Mouse (Mus musculus) ES-Bruce4 (cell line): ENCODE data around the gene Nemp1. TPM values are rescaled to one million over a fixed set of nuclear protein-coding genes. Genes with fewer than 3 reads are reported as not detected.

Source experiments
- H3K27ac ChIP-seq: 2 replicates; pipeline ENCODE4 v1.5.1; 2012; ENCODE audit warnings: low read length, inconsistent platforms; ENCODE audit not compliant: insufficient read depth
- H3K27me3 ChIP-seq: 2 replicates; pipeline ENCODE4 v1.6.1; 2012; ENCODE audit warnings: mild to moderate bottlenecking, low read length, inconsistent platforms; ENCODE audit not compliant: control insufficient read depth, poor library complexity, insufficient read depth, severe bottlenecking
- H3K36me3 ChIP-seq: 2 replicates; pipeline ENCODE4 v1.6.1; 2012; ENCODE audit warnings: inconsistent platforms, mild to moderate bottlenecking, low read length, moderate library complexity; ENCODE audit not compliant: control insufficient read depth, poor library complexity, insufficient read depth, severe bottlenecking
- H3K4me1 ChIP-seq: one replicate; pipeline ENCODE4 v1.8.1; 2011; ENCODE audit warnings: low read length; ENCODE audit not compliant: control insufficient read depth, insufficient read depth
- H3K4me3 ChIP-seq: 2 replicates; pipeline ENCODE4 v1.5.1; 2011; ENCODE audit warnings: low read depth, mild to moderate bottlenecking, low read length
- H3K9ac ChIP-seq: 2 replicates; pipeline ENCODE4 v1.6.1; 2012; ENCODE audit warnings: low read depth, mild to moderate bottlenecking, inconsistent platforms; ENCODE audit not compliant: poor library complexity, severe bottlenecking
- H3K9me3 ChIP-seq: replicated peaks from 2 replicates; pipeline ENCODE4 v1.6.1; 2012; ENCODE audit warnings: mild to moderate bottlenecking, low read length, inconsistent platforms; ENCODE audit not compliant: control insufficient read depth, poor library complexity, insufficient read depth, severe bottlenecking
- CTCF ChIP-seq: IDR thresholded peaks from one replicate; pipeline ENCODE4 v1.8.1; 2011; ENCODE audit warnings: low read depth, low read length
- EP300 ChIP-seq: IDR thresholded peaks from 2 replicates; pipeline ENCODE4 v1.6.1; 2011; ENCODE audit warnings: low read depth, low read length; ENCODE audit not compliant: insufficient read depth
- POLR2A ChIP-seq: IDR thresholded peaks from one replicate; pipeline ENCODE4 v1.8.1; 2011; ENCODE audit warnings: low read length; ENCODE audit not compliant: insufficient read depth
- polyA plus RNA-seq: library from polyadenylated mRNA; stranded (reverse); fragments of >200 nt; gene quantifications from 2 replicates; pipeline ENCODE4 v1.2.4, GENCODE M21; 2011; ENCODE audit warnings: low read depth; ENCODE audit not compliant: missing spikeins, insufficient read depth, insufficient read length

Nemp1 gene
- polyA plus RNA-seq, 1 experiment: 22.0 TPM

DNA sequence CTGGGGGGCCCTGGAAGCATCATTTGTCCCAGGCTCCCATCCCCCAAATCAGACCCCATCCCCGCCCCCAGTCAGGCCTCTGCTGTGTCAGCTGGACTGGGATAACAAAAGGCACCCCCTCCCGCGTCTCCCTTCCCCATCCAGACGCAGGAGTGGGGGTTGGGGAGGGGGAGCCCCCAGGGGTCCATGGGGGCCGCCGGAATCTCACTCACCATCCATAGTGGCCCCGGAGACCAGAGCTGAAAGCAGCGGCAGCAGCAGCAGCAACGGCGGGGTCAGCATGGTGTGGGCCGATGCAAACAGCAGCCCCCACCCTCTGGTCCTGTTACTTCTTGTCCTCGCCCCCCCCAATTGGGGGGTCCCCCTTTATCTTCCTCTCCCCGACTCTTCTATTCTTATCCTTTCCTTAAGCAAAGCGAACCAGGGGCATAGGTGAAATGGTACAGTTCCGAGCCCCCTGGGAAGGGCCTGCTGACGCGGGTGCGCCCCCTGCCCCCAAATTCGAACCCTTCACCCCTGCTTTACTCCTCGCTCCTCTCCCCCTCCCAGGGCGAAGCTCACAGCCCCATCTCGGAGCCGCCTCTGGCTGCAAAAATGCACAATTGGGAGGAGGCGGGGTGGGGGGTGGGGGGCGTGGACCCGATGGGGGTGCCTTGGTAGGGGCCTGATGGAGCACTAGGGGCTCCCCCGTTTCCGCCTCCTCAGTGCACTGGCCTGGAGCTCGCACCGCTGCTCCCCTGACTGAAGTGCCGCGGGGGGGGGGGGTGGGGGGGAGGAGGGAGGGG lies 46.1 kb upstream of the Nemp1 start, which contains the start of gene Lrp1:
Lrp1 (minus strand) TSS at position 743 of the 785 bp plus-strand sequence.
- no peaks in the 10 kb centered on the region for H3K36me3 ChIP-seq
- H3K9me3 ChIP-seq: no peaks in the 10 kb centered on the region
- peak within 1 kb of the TSS; percentile 69 for H3K9ac ChIP-seq
- TF ChIP-seq CTCF (no peak), POLR2A (no peak), EP300 (no peak)
- H3K4me1 ChIP-seq: peaks cover 3% of the 10 kb centered on the region
- peak within 1 kb of the TSS; percentile 82 for H3K4me3 ChIP-seq
- peak within 1 kb of the TSS; percentile 74 for H3K27ac ChIP-seq
- no peaks in the 10 kb centered on the region for H3K27me3 ChIP-seq

DNA sequence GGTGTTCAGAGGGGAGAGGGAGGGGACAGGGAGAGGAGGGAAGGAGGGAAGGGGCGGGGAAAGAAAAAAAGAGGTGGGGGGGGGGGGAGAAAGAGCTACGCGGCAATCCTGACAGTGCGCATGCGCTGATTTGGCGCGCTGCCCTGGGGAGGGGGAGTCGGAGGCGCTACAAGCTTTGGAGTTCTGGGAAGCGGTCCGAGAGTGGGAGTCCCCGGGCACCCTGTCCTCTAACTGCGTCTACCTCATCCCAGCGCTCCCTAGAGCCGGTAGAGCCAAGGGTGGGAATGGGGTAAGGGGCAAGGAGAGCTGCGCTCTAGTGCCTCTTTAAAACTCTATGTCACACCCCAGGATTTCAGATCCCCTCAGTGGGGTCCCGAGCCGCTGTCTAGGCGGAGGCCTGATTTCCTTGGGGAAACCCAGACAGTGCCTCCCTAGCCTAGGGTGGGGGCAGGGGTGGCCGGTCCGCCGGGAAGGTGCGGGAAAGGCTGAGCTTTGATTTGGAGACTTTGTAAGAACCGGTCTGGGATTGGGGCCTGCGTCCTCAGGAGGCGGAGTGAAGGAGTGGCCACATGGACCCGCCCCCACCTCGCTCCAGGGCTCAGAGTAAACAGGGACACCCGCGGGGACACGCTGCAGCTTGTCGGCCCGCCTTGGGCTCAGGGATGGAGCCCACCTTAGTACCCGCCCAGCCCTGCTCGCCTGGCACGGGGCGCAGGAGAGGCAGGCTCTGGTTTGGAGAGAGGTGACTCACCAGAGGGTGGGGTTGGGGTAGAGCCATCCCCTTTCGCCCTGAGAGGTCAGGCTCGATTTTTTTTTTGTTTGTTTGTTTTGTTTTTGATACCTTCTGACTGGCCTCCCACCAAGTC lies 45.3 kb upstream of the Nemp1 start:
- Histone ChIP-seq H3K36me3 (no peaks in the 10 kb centered on the region), H3K4me1 (no peaks in the 10 kb centered on the region), H3K9me3 (0 out of 2 replicates have a peak, but pooled peaks cover 3% of the 10 kb centered on the region), H3K9ac (peak overlapping the region; percentile 69), H3K27me3 (no peaks in the 10 kb centered on the region), H3K27ac (peak overlapping the region; percentile 74), H3K4me3 (peak overlapping the region; percentile 82)
- TF ChIP-seq CTCF (no peak), EP300 (0 out of 2 replicates have a peak, but pooled peaks have one; percentile 19), POLR2A (no peak)

DNA sequence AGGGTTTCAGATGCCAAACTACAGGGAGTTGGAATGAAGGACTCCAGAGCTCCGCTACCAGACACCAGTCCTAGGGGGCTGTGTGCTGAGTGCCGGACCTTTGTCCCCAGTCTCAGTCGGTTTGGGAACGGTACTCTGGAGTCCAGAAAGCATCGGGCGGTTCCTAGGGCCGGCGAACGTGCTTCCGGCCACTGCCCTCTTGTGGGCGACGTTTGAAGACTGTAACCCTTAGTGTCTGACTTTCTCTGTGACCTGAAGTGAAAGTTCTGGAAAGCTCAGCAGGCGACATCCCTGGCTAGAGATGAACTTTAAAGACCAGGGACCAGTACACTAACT lies 44.7 kb upstream of the Nemp1 start:
- Histone ChIP-seq H3K9ac (peak overlapping the region; percentile 69; the same call in 1 of the 2 replicates), H3K27me3 (no peaks in the 10 kb centered on the region), H3K9me3 (0 out of 2 replicates have a peak, but pooled peaks cover 4% of the 10 kb centered on the region), H3K4me3 (peak overlapping the region; percentile 82), H3K27ac (0 out of 2 replicates have a peak overlapping the region, but pooled peaks have one; percentile 1), H3K36me3 (no peaks in the 10 kb centered on the region), H3K4me1 (no peaks in the 10 kb centered on the region)
- TF ChIP-seq POLR2A (no peak), CTCF (peak; percentile 55)

DNA sequence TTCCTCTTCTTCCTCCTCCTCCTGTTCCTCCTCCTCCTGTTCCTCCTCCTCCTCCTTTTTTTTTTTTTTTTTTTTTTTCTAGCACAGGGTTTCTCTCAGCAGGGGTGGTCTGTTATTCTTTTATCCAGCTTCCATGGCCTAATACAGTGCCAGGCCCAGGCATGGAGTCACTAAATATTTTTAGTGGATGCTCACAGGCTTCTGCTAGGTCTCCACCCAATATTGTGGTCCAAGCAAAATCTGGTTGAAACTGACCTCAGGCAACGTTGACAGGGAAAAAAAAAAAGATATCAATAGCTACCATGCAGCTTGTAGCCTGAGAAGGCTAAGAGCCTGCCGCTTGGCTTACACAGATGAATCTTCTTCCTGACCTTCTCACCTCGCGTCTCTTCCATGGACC lies 44.0 kb upstream of the Nemp1 start:
- Histone ChIP-seq H3K36me3 (no peaks in the 10 kb centered on the region), H3K4me3 (no peak overlapping the region), H3K27me3 (no peaks in the 10 kb centered on the region), H3K9ac (no peak overlapping the region), H3K27ac (no peak overlapping the region), H3K9me3 (0 out of 2 replicates have a peak, but pooled peaks cover 4% of the 10 kb centered on the region), H3K4me1 (no peaks in the 10 kb centered on the region)
- TF ChIP-seq CTCF (no peak), EP300 (no peak), POLR2A (no peak)

DNA sequence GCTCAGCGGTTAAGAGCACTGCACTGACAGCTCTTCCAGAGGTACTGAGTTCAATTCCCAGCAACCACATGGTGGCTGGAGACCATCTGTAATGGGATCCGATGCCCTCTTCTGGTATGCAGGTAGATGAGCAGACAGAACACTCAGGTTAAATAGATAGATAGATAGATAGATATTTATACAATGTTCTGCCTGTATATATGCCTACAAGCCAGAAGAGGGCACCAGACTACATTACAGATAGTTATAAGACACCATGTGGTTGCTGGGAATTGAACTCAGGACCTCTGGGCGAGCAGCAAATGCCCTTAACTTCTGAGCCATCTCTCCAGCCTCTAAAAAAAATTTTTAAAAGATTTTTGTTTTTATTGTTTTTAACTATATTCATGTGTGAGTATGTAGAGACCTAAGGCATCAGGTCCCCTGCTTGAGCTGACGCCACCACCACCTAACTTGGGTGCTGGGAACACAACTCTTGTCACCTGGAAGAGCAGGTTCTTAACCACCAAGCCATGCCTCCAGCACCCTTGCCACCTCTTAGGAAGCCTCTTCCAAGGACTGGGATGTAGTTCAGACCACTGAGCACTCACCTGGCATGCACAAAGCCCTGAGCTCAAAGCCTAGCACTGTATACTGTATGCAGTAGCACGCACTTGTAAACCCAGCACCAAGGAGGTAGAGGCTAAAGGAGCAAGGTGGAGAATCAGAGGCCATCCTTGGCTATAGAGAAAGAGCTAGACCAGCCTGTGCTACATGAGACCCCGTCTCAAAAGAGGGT lies 43.1 kb upstream of the Nemp1 start:
- Histone ChIP-seq H3K4me1 (no peaks in the 10 kb centered on the region), H3K9ac (no peak overlapping the region), H3K9me3 (0 out of 2 replicates have a peak, but pooled peaks cover 4% of the 10 kb centered on the region), H3K36me3 (no peaks in the 10 kb centered on the region), H3K27ac (no peak overlapping the region), H3K27me3 (no peaks in the 10 kb centered on the region), H3K4me3 (no peak overlapping the region)
- no peak for TF ChIP-seq POLR2A
- no peak for TF ChIP-seq CTCF
- TF ChIP-seq EP300: no peak
